Mouse (Mus musculus) kidney, postnatal 25 days (tissue): ENCODE results near the gene Ciapin1.
A peak's percentile ranks its signal among the peaks of the same experiment; 100 is the strongest.

Experiments
- DNase-seq, 2 experiments: peaks; one replicate each; pipeline ENCODE4 v3.0.0; 2021; ENCODE audit warnings: mixed read lengths in 2 of 2

The Ciapin1 gene

DNA sequence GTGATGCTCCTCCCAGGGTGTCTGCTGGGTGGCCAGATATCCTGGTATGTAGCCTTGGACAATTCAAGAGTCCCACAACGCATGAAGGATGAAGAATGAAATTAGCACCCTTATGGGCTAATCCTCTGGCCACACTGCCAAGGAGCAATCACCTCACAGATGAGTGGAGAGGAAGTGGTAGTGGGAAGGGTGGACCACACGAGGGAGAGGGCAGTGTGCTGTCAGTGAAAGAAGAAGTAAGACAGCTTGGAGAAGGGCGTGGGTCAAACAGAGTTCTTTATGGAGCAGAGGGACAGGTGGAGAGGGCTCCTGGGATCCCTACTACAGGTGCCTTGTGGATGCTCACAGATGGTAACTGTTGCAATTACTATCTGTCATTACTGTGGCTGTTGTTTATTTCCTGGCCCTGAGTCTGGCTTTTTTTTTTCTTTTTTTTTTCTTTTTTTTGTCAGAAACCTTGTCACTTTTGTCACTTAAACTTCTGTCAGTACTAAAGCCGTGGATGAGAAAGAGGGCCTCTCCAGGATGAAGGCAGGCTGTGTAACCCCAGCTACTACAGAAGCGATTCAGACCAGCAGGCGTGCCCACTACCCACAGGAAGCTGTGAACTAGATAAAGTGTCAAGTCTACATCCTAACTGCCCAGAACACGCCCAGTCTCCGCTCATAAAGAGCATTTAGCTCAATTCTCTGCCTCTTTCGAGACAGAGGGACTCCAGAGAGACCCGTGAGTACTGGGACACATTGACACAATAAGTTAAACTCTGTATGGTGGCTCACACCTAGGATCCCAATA is 33.4 kb downstream of the Ciapin1 start:
- DNase-seq, result no peak

- no peak for DNase-seq
Observed at GRCm38 (mm10) chr8:94803551-94803950, 34.6 kb downstream of the Ciapin1 start.

DNA sequence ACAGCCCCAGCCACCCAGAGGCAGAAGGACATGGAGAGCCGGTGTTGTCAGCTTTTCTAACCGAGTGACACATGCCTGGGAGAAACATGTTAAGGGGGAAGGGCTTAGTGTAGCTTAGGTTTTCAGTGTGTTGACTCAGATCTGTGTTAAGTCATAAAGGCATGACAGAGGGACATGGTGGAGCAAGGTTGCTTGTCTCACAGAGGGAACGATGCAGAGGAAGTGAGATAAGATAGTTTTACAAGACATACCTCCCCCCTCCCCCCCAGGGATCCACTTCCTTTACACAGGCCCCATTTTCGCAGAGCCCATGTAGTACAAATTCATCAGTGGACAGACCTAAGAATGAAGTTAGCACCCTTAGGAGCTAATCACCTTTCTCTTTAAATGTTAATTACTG is 35.8 kb downstream of the Ciapin1 start:
- DNase-seq, result no peak

- DNase-seq, result peak; percentile 79 to 80
Observed at GRCm38 (mm10) chr8:94801293-94802095, 36.7 kb downstream of the Ciapin1 start.

DNA sequence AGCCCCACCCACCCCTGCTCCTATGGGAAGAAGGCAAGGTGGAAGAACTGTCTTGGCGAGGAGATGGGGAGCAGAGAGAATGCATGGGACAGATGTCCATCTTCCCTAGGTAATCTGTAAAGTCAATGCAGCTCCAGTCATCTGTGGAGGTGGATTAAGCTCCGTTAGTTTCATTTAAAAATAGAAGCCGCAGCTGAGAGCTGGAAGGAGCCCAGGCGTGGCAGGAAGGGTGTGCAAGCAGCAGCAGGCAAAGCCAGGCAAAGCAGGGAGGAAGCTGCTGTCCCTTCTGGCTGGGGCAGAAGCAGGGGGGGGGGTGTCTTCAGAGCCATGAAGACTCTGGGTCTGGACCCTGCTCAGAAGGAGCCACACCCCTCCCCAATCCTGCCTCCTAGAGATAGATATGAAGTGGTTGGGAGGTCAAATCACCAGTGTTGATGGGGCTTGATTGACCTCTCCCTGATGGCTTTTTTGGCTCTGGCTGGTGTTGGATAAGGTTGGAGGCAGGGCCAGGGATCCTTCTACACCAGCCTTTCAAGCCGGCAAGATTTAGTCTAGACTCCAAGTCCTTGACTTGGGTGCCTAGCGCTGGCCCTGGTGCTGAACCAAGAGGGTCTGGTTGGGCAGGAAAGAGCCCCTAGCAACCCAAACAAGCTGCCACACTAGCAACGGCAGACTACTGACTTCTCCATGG is 37.7 kb downstream of the Ciapin1 start:
- DNase-seq, result peak; percentile 28 to 37

DNA sequence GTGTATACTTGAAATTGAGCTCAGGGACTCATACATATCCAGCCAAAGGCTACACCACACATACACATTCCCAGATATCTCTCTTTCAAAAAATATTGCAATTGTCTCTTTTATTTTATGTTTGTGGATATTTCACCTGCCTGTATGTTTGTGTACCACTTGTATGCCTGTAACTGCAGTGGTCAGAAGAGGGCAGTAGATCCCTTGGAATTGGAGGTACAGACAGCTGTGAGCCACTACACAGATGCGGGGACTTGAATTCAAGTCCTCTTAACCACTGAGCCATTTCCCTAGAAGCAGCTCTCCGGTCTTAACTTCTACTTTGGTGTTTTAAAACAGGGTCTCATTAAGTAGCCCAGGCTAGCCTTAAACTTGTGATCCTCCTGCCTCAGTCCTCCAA is 43.4 kb downstream of the Ciapin1 start:
- DNase-seq, result no peak

DNA sequence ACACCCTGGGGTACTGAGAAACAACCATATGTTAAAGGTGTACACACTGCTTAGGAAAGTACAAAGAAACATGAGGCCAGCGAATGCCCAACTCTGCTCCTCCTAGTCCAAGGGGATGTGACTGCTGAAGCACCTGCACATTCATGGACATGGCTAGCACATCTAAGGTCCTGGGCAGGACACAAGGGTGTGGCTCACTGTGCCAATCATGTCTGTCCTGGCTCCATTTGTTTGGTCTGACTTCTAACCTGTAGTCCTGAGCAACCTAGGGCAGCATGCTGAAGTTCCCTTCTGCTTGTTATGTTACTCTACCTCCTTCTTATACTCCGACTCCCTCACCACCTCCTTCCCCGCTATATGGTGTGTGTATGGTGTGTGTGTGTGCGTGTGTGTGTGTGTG is 43.8 kb downstream of the Ciapin1 start:
- no peak for DNase-seq

DNA sequence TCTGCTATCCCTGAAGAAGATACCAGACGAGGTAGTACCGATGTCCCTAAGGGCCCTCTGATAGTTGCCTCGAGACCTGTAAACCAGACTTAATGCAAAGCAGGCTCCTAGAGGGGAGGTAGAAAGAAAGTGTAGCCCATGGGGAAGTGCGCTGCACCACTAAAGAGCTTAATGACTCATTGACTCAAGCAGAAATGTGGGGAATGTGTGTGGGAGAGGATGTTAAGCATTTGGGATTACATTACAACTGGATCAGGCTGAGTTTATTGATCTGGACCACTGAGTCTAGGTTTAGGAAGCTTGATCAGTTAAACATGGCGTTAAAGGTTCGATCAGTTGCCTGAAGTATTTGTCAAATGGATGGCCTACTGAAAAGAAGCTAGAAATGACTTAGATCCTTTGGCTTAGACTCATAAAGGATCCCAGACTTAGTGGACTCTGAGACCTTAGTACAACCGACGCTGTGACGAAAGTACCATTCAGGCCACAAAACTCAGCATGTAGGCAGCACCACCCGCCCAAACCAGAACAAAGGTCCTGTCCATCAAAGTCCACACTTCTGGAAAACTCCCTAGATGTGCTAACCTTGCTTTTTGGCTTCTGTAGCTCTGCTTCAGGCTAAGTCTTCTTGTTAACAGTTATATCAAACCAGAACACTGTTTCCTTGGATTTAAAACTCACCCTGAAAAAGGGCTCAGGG is 48.8 kb downstream of the Ciapin1 start:
- DNase-seq, result peak; percentile 35 to 70

DNA sequence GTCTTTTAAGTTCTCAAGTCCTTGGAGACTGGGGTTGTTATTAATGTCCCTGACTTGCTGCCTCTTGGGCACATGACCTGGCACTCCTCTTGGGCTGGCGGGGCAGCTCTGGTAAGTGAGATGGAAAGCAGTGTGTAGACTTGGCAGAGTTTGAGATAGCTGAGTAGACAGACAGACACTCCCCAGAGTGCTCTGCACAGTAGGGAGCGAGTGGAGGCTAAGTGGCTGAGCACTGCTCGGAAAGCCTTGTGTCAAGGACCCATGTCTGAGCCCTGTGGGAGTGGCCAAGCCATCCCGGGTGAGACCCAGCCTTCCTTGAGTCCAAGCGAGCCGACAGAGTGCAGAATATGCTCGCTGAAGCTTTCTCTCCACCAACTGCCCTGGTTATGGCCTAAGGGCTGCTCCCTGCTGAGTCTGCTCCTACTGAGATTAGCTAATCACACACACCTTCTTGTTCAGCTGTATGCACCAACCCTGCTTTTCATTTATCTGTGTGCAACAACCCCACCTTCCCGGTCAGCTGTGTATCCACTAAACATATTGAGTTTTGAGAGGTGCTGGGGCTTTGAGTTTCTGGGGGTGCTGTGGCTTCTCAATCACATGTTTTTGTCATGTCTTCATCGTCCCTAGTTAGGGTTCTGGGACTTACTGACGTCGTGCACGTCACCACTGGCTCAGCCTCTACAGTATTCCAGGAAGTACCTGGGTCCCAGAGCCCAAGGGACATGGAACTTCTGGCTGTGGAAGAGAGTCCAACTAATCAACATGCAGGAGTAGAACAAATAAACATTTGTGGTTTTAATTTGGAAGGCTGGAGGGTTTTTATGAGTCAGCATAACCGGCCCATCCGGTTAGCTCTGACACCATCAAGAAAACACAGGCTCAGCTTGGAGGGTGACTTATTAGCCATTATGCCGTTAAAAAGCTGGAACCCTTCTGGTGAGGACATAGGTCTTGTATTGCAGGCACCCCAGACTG is 50.3 kb downstream of the Ciapin1 start:
- peak; percentile 60 to 80 for DNase-seq

- no peak for DNase-seq
Observed at GRCm38 (mm10) chr8:94785995-94786595, 52.1 kb downstream of the Ciapin1 start.

DNA sequence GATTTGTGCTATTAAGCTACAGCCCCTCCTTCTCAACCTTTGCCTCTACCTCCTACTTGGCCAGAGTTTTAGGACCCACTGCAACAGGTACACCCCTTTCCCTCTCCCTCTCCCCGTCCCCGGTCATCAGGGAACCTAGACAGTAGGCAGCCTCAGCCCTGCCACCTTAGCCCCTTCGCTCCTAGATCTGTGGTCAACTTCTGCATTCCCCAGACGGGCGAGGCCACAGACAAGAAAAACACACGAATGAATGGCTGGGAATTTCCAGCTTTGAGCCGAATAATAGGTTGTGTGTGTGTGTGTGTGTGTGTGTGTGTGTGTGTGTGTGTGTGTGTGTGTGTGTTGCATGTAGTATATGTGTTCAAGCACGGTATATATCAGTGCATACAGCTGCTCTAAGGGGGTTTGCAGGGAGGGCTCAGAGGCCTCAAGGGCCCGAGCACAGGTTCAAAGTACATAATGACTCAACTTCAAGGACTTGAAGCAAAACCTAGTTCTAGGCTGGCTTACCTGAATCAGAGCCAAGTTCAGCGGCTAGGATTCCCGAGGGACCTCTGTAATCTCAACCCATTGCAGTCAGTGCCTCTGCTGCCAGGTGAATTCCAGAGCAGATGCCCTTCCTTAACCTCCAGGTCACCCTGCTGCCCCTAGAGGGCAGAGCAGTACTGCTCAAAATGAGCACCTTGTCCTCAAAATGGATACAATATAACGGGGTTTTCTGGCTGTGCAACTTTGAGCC is 52.7 kb downstream of the Ciapin1 start:
- peak; percentile 79 to 89 for DNase-seq

GRCm38 (mm10) chr8:94783890-94784289 is 54.3 kb downstream of the Ciapin1 start:
- no peak for DNase-seq

DNA sequence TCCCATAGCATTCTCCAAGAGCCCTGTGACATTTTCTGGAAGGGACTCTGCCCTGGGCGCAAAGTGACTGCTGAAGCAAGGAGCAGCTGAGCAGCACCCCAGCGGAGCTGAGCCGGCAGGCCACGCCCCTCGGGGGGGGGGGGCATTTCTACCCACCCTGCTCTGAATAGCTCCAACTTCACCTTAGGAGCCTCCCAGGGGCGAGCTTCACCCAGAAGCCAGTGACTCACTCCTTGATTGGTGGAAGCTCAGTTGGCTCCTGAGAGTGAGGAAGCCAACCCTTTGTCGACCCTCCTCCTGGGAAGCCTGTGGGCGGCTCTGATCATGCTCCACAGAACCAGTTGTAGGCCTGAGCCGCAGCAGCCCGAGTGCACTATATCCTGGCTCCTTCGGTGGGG is 56.3 kb downstream of the Ciapin1 start:
- peak; percentile 85 to 95 for DNase-seq

DNA sequence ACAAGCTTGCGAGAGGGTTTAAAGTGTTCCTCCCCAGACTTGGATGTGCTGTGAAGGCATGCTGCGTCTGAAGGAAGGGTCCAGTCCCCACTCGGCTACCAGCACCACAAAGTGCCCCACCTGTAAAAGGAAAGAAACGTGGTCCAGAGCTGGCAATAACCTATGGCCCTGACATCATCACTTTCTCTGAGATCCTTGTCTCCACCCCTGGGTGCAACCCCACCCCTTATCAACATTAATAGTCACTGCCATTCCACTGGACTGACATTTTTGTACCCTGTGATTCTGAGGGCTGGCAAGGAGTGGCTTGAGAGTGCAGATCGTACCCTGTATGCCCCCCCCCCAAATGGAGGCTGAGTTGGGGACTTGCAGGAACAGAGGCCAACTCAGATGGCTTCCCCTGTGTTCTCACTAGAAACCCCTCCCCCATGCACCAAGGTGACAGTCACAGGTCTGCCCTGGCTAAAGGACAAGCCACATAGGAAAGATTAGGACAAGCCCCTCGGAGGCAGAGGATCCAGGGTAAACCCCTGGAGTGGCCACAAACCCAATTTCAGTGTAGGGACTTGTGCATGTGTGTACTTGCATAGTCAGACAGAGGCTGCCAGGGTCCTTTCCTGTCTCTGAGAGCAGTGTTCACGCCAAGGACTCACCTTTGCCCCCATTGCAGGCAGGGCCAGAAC is 56.9 kb downstream of the Ciapin1 start:
- DNase-seq, result no peak

- DNase-seq, result peak in 1 of 2 experiments; percentile 36
Observed at GRCm38 (mm10) chr8:94780491-94781154, 57.5 kb downstream of the Ciapin1 start.

GRCm38 (mm10) chr8:94779534-94780294 is 58.4 kb downstream of the Ciapin1 start:
- peak in 1 of 2 experiments; percentile 24 for DNase-seq

GRCm38 (mm10) chr8:94778895-94779533 is 59.1 kb downstream of the Ciapin1 start:
- peak in 1 of 2 experiments; percentile 35 for DNase-seq

GRCm38 (mm10) chr8:94778473-94778872 is 59.7 kb downstream of the Ciapin1 start:
- DNase-seq, result peak; percentile 90
